Mouse (Mus musculus) embryonic facial prominence, embryonic 12.5 days (tissue): Measurements from ENCODE around the gene Ccdc185. TPM values are rescaled to one million over a fixed set of nuclear protein-coding genes. Genes with fewer than 3 reads are reported as not detected.

ENCODE experiments used
- ATAC-seq: fragments of 200-750 bp; cut with Nextera tagmentation; 2 replicates; pipeline ENCODE4 v1.8.0; 2017; ENCODE audit not compliant: insufficient number of reproducible peaks, insufficient read depth, low FRiP score, low TSS enrichment
- H3K27ac ChIP-seq: fragments of 300-500 bp; sonication (generic); 2 replicates; pipeline ENCODE4 v1.5.1; 2016; ENCODE audit warnings: mild to moderate bottlenecking
- H3K27me3 ChIP-seq: fragments of 300-500 bp; sonication (generic); 2 replicates; pipeline ENCODE4 v1.6.1; 2016; ENCODE audit warnings: mild to moderate bottlenecking, moderate library complexity
- H3K36me3 ChIP-seq: fragments of 300-500 bp; sonication (generic); 2 replicates; pipeline ENCODE4 v1.6.1; 2016; ENCODE audit warnings: mild to moderate bottlenecking
- H3K4me1 ChIP-seq: fragments of 300-500 bp; sonication (generic); 2 replicates; pipeline ENCODE4 v1.6.1; 2016
- H3K4me2 ChIP-seq: fragments of 300-500 bp; sonication (generic); replicated peaks from 2 replicates; pipeline ENCODE4 v1.6.1; 2016; ENCODE audit warnings: mild to moderate bottlenecking, moderate library complexity
- H3K4me3 ChIP-seq: fragments of 300-500 bp; sonication (generic); 2 replicates; pipeline ENCODE4 v1.5.1; 2016; ENCODE audit warnings: mild to moderate bottlenecking
- H3K9ac ChIP-seq: fragments of 300-500 bp; sonication (generic); 2 replicates; pipeline ENCODE4 v1.6.1; 2016; ENCODE audit warnings: mild to moderate bottlenecking, moderate library complexity
- H3K9me3 ChIP-seq: fragments of 300-500 bp; sonication (generic); 2 replicates; pipeline ENCODE4 v1.6.1; 2016; ENCODE audit warnings: mild to moderate bottlenecking, moderate library complexity
- WGBS: fragments of 180-500 bp; shearing (Covaris S2); methylation state at CpG from one replicate; pipeline ENCODE4 v1.1.7; 2016; 5-methylcytosine and 5-hydroxymethylcytosine counted together
- polyA plus RNA-seq: library from polyadenylated mRNA; unstranded; fragments of >200 nt; fragmentation: Nextera tagmentation; extraction: Ambion mirVana; gene quantifications from 2 replicates; pipeline ENCODE4 v1.2.1, GENCODE M21; 2016

Gene Ccdc185
- polyA plus RNA-seq, 1 experiment from 2014 or later: not detected

DNA sequence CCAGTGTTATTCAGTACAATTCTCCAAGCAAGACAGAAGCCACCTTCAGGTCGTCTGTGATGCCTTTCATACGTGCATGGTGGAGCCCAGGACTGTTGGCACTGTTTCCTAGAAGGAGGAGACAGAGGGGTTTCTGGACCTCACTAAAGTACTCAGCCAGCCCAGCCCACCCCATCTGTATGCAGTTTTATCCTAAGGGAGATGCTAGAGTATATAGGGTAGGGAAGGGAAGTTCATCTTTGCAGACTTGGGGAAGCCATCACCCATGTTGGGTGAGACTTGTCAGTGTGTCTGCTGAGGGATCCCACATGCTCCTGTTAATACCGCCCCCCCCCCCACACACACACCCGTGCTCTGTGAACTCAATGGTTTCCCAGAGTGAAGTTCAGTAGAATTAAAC is 13.1 kb downstream of the Ccdc185 start:
- Histone ChIP-seq H3K9ac (no peak overlapping the region), H3K4me2 (no peak overlapping the region), H3K4me3 (no peak overlapping the region), H3K4me1 (no peaks in the 10 kb centered on the region), H3K9me3 (no peaks in the 10 kb centered on the region), H3K27me3 (no peaks in the 10 kb centered on the region), H3K36me3 (no peaks in the 10 kb centered on the region), H3K27ac (no peak overlapping the region)
- ATAC-seq: no peak
- 73% methylated on average over 4 of the region's 4 CpGs for WGBS

DNA sequence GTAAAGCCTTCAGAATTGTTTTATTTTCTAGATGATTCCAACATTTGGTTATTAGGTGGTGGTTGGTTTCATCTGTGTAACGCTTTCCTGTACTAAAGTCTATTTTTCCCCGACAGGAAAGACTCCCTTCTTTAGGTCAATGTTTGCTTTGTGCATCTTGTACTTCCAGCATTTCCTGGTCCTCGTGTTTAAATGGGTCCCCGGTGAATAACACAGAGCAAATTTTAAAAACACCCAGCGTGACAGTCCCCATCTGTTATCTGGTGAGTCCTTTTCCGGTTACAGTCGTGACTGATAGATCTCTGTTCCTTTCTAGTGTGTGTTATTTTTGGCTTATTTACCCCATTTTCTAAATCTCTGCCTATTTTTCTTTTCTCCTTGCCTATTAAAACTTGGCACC is 16.3 kb downstream of the Ccdc185 start:
- H3K4me2 ChIP-seq: no peak overlapping the region
- no peaks in the 10 kb centered on the region for H3K9me3 ChIP-seq
- 0 out of 2 replicates have a peak, but pooled peaks cover 4% of the 10 kb centered on the region for H3K27me3 ChIP-seq
- ATAC-seq: no peak
- H3K36me3 ChIP-seq: no peaks in the 10 kb centered on the region
- H3K4me1 ChIP-seq: no peaks in the 10 kb centered on the region
- H3K27ac ChIP-seq: no peak overlapping the region
- no peak overlapping the region for H3K4me3 ChIP-seq
- no peak overlapping the region for H3K9ac ChIP-seq
- WGBS: 45% methylated on average over 7 of the region's 7 CpGs

DNA sequence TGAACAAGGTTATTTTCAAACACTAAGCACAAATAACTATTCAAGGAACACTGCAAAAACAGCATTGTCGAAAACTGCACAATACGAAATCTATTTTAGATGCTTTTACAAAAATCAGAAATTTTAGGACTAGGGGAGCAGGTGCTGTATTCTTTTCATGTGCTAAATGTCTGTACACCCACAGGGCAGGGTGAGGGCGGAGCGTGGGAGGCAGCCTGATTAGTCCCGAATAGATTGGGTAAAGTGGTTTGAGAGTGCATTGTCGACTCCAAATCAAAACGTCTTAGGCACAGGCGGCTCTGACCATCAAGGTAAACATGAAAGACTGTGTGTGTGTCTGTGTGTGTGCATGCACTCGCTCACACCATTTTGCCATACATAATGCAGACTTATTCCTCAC is 20.0 kb downstream of the Ccdc185 start:
- Histone ChIP-seq H3K4me1 (no peaks in the 10 kb centered on the region), H3K36me3 (no peaks in the 10 kb centered on the region), H3K27ac (no peak overlapping the region), H3K27me3 (0 out of 2 replicates have a peak, but pooled peaks cover 4% of the 10 kb centered on the region), H3K4me2 (no peak overlapping the region), H3K9ac (no peak overlapping the region), H3K9me3 (no peaks in the 10 kb centered on the region), H3K4me3 (no peak overlapping the region)
- ATAC-seq: no peak
- 82% methylated on average over 9 of the region's 9 CpGs for WGBS

DNA sequence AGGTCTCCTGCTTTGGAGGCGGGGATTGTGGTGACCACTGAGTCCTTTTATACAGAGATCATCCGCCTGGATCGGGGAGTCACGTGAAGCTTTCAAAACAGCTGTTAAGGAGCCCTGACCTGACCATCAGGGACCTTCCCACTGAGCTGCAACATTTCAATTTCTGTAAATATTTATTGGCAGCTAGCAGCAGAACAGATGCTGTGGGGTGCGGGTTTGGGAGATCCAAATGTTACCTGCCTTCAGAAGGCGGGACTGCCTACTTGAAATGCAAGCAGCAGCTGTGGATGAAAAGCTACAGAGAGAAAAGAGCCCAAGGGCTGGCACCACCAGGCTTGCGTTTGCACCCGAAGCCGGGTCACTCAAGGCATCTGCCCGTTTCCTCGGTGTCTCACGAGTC is 21.4 kb downstream of the Ccdc185 start:
- H3K4me1 ChIP-seq: no peaks in the 10 kb centered on the region
- H3K4me2 ChIP-seq: no peak overlapping the region
- 57% methylated on average over 12 of the region's 12 CpGs for WGBS
- H3K9ac ChIP-seq: no peak overlapping the region
- no peaks in the 10 kb centered on the region for H3K36me3 ChIP-seq
- no peak overlapping the region for H3K4me3 ChIP-seq
- H3K9me3 ChIP-seq: no peaks in the 10 kb centered on the region
- H3K27me3 ChIP-seq: 0 out of 2 replicates have a peak, but pooled peaks cover 4% of the 10 kb centered on the region
- no peak overlapping the region for H3K27ac ChIP-seq
- no peak for ATAC-seq

DNA sequence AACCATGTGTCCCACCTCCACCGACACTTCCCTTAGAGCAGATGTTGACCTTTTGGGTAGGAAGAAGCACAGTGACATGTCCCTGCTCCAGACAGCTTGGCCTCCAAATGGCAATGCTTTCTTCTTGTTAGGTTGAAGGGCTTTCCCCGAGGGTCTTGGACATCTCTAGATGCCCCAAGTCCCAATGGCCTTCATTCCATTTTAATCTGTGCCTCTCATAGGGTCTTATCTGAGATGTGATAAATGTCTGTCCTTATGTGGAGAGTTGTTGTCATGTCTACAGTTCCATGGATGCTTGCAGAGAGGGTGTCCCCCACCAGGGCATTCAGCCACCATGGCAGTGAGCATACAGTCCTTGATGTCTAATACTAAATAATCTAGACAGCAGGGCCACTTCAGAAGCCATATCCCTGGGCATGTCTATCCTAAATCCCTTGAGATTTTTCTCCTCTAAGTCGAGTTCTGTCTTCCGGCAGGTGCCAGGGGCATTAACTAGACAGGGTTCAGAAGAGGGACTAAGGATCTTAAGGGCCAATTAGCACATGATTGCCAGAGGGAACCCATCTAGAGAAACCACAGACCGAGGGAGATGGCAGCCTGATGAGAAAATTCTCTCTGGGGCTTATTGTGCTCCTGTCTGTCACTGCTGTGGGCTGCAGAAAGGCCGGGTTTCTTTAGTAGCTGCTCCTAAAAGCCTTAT is 34.6 kb downstream of the Ccdc185 start:
- WGBS: 68% methylated on average over 6 of the region's 6 CpGs
- no peak for ATAC-seq

DNA sequence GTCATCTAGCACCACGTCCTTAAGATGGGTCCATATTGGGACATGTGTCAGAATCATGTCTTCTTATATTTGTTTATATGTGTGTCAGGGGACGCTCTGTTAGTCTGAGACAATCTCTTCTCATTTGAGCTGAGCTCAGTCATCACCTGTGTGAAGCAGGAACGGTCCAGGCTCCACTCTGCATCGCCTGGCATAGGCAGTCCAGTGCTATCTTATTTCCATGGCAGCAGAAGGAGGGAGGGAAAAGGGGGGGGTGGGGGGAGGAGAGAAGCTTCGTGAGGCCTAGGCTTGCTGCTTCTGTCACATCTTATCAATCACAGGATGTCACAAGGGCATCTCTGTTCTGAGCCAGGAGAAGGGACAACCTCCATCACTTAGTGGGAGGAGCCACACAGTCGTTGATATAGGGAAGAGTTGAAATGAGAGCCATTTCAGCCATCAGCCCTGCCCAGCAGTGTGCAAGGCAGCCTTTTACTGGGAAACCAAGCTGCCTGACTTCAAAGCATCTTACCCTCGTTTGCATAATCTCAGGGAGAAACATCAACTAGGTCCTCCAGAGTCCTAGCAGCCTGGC is 37.5 kb downstream of the Ccdc185 start:
- no peak for ATAC-seq
- WGBS: 35% methylated on average over 7 of the region's 7 CpGs

More for the DNA sequence above, 34.6 kb downstream of the Ccdc185 start:
- Histone ChIP-seq H3K9ac (no peak overlapping the region), H3K27ac (no peak overlapping the region), H3K36me3 (no peaks in the 10 kb centered on the region), H3K9me3 (no peaks in the 10 kb centered on the region), H3K4me1 (0 out of 2 replicates have a peak, but pooled peaks cover 2% of the 10 kb centered on the region), H3K4me3 (no peak overlapping the region), H3K4me2 (no peak overlapping the region), H3K27me3 (no peaks in the 10 kb centered on the region)

DNA sequence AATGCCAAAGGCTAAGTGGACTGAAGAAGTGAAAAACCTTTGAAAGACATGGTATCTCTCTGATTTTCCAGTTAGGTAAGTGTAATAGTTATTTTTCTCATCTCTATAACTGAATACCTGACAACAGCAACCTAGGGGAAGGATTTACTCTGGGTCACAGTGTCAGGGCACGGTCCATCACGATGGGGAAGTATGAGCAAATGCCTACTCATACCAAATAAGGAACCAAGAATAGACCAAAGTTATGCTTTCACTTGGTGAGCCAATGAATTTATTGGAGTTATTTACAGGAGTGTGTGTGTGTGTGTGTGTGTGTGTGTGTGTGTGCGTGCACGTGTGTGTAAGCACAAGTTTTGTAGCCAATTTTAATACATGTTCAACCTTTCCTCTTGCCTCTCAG is 41.5 kb downstream of the Ccdc185 start:
- no peak overlapping the region for H3K4me2 ChIP-seq
- 0 out of 2 replicates have a peak, but pooled peaks cover 5% of the 10 kb centered on the region for H3K9me3 ChIP-seq
- H3K4me1 ChIP-seq: 0 out of 2 replicates have a peak, but pooled peaks cover 2% of the 10 kb centered on the region
- no peaks in the 10 kb centered on the region for H3K36me3 ChIP-seq
- no peak overlapping the region for H3K4me3 ChIP-seq
- H3K27me3 ChIP-seq: no peaks in the 10 kb centered on the region
- no peak overlapping the region for H3K9ac ChIP-seq
- WGBS: 95% methylated on average over 4 of the region's 4 CpGs
- H3K27ac ChIP-seq: no peak overlapping the region
- no peak for ATAC-seq

More for the DNA sequence above, 37.5 kb downstream of the Ccdc185 start:
- Histone ChIP-seq H3K27me3 (no peaks in the 10 kb centered on the region), H3K9me3 (no peaks in the 10 kb centered on the region), H3K4me1 (0 out of 2 replicates have a peak, but pooled peaks cover 2% of the 10 kb centered on the region), H3K4me3 (no peak overlapping the region), H3K27ac (no peak overlapping the region), H3K36me3 (no peaks in the 10 kb centered on the region), H3K4me2 (no peak overlapping the region), H3K9ac (no peak overlapping the region)

DNA sequence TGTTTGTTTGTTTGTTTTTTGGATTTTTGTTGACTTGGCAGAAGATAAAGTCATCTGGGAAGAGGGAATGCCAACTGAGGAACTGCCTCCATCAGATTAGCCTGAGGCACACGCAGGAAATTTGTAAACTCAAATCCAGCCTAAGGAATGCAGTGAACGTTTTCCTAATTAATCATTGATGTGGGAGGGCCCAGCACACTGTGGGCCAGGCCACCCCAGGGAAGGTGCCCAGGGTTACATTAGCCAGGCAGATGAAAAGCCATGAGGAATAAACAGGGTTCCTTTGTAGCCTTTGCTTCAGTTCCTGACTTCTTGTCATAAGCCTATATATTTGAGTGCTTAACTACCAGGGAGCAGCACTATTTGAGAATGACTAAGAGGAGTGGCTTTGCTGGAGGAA is 44.1 kb downstream of the Ccdc185 start:
- no peaks in the 10 kb centered on the region for H3K27me3 ChIP-seq
- 29% methylated on average over 2 of the region's 2 CpGs for WGBS
- H3K36me3 ChIP-seq: no peaks in the 10 kb centered on the region
- H3K9me3 ChIP-seq: 0 out of 2 replicates have a peak, but pooled peaks cover 5% of the 10 kb centered on the region
- H3K4me1 ChIP-seq: no peaks in the 10 kb centered on the region
- H3K9ac ChIP-seq: no peak overlapping the region
- no peak overlapping the region for H3K27ac ChIP-seq
- ATAC-seq: no peak
- no peak overlapping the region for H3K4me2 ChIP-seq
- H3K4me3 ChIP-seq: no peak overlapping the region

DNA sequence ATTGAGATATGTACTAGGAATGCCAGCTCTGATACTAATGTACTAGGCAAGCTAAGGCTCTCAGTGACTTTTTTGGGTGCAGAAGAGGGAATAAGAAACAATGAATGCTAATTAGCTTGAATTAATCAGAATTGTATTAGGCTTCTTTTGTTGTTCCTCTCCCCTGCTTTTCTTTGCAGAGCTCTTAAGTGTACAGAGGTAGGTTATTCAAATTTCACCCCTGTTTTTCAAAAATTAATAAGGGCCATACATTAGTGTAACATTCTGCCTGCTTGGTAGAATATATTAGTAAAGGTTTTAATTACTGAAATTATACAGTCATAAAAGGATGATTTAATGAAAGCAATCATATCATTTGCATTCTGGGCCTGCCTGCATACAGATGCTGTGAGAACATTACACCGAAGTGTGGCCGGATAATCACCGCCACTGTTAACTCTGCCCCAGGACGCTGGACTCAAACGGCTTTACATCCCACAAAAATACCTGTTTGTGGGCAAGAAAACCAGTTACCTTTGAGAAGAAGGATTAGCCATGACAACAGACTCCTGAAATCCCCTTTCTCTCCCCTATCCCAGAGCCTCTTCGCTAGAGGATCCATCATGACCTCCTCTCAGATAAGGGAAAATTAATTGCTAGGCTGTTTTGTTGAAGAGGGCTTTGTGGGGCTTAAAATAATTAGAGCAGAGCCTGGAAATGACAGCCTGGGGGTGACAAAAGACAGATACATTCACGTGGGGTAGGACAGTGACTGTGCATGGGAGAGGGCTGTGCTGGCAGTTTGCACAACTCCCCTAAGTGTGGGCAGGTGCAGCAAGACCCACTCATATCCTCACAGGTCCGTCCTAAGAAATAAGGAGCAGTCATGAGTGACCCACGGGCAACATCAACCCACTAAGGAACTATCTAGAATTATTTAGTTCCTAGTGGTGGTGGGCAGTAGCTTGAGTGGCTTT is 49.3 kb downstream of the Ccdc185 start:
- Histone ChIP-seq H3K27ac (no peak overlapping the region), H3K9ac (no peak overlapping the region), H3K36me3 (no peaks in the 10 kb centered on the region), H3K9me3 (no peaks in the 10 kb centered on the region), H3K4me2 (no peak overlapping the region), H3K27me3 (no peaks in the 10 kb centered on the region), H3K4me1 (no peaks in the 10 kb centered on the region), H3K4me3 (no peak overlapping the region)
- 57% methylated on average over 9 of the region's 9 CpGs for WGBS
- ATAC-seq: no peak
